Mouse (Mus musculus): ENCODE results near the gene Prkar1a.

- TF ChIP-seq CTCF (conservative IDR thresholded peaks at IDR 0.05; ENCODE audit: low read length) (no peak), POU5F1 (IDR thresholded peaks at IDR 0.05; ENCODE audit: borderline replicate concordance, low read length) (no peak)
These were observed 40.1 kb upstream of the Prkar1a start for GRCm38 (mm10) chr11:109608976-109609625.

Measured in E14TG2a.4 (cell line).